Mouse (Mus musculus): ENCODE measurements around the gene Cttnbp2nl. TPM values are rescaled to one million over a fixed set of nuclear protein-coding genes. Genes with fewer than 3 reads are reported as not detected.

Gene Cttnbp2nl
- polyA plus RNA-seq, 1 experiment, result 4.2 TPM

Other genes with a start within 250 kb of the Cttnbp2nl start
- 20.0 and 44.6 TPM in 2 replicates for gene Mov10, start 234.6 kb downstream of the Cttnbp2nl start, polyA plus RNA-seq (2012; rRNA removed)
- gene St7l, start 189.1 kb downstream of the Cttnbp2nl start, polyA plus RNA-seq (2012; rRNA removed), result 5.6 and 7.3 TPM in 2 replicates
- 47.8 and 53.7 TPM in 2 replicates for gene Capza1, start 188.6 kb downstream of the Cttnbp2nl start, polyA plus RNA-seq (2012; rRNA removed)
- 4.0 and 7.4 TPM in 2 replicates for gene Wnt2b, start 91.2 kb downstream of the Cttnbp2nl start, polyA plus RNA-seq (2012; rRNA removed)
- gene 4930564D02Rik, start 13.7 kb upstream of the Cttnbp2nl start, polyA plus RNA-seq (2012; rRNA removed), result not detected in 2 replicates

Measured in large intestine, adult 2 months (tissue).